Comparison of ENCODE assay signal across 22 mouse cellular contexts in genomic region chr8:78514706-78515105, GRCm38 (mm10). TPM values are rescaled to one million over a fixed set of nuclear protein-coding genes. Genes with fewer than 3 reads are reported as not detected.
DNase-seq lines count a peak whose midpoint lies in the region; ATAC-seq and TF ChIP-seq lines count a peak whose summit lies in the region.
"Had no signal": no experiment of that assay in that cellular context is flagged by ENCODE, and none has a peak within 500 bp of the region (broad histone marks: within the 10 kb centered on the region; RNA-seq: fewer than 3 reads in every experiment).

No protein-coding gene starts in this region.

- H3K27me3 ChIP-seq in E14TG2a.4 (ENCODE audit: insufficient read depth, low read length): no peaks in the 10 kb centered on the region
- H3K27me3 ChIP-seq: embryonic facial prominence, embryonic 12.5 days; Patski had no signal

- peak overlapping the region; percentile 7; the same call in 1 of the 2 replicates for H3K4me3 ChIP-seq in E14TG2a.4 (replicated peaks; ENCODE audit: low read length)
- H3K4me3 ChIP-seq: embryonic facial prominence, embryonic 10.5 days; embryonic facial prominence, embryonic 12.5 days had no signal

- peaks cover 82% of the 10 kb centered on the region for H3K4me1 ChIP-seq in E14TG2a.4 (replicated peaks; ENCODE audit: low read depth, low read length)

- H3K36me3 ChIP-seq in E14TG2a.4 (ENCODE audit: insufficient read depth, low read length): peaks cover 40% of the 10 kb centered on the region

- peak; percentile 91 for DNase-seq in ES-CJ7 (ENCODE audit: low read depth, low spot score)
- DNase-seq in R1 (ENCODE audit: low read depth, low spot score): peak; percentile 82
- peak; percentile 28 for DNase-seq in gonadal fat pad, adult 2 months (ENCODE audit: low read depth)
- DNase-seq in spleen, postnatal 4 days (ENCODE audit: low spot score in 2 of 2): no peak
- no peak for DNase-seq in ovary, adult 18-20 months (ENCODE audit: low spot score)
- DNase-seq in adrenal gland, postnatal 25 days: no peak
- DNase-seq: adrenal gland, adult 8-10 months; adrenal gland, postnatal 14 days; cerebellum, adult 11 months; cerebellum, adult 18-20 months; cerebellum, adult 8-10 months; cerebellum, postnatal 10 days; cerebellum, postnatal 25 days had no signal

- no peak for TF ChIP-seq CTCF in E14TG2a.4 (conservative IDR thresholded peaks at IDR 0.05; ENCODE audit: low read length)

- no peak for ATAC-seq in megakaryocyte progenitor cell, adult 5-6 weeks (replicated peaks; ENCODE audit: poor library complexity)
- ATAC-seq: activated CD4-positive, CD25-positive, alpha-beta regulatory T cell, adult 4 months; forebrain, embryonic 14.5 days; forebrain, embryonic 16.5 days had no signal

- H3K9me3 ChIP-seq in E14TG2a.4 (ENCODE audit: low read length): 0 out of 2 replicates have a peak, but pooled peaks cover 7% of the 10 kb centered on the region
- H3K9me3 ChIP-seq: embryonic facial prominence, embryonic 10.5 days; embryonic facial prominence, embryonic 12.5 days; G1E had no signal

RNA-seq across cellular contexts. Expression of gene Slc10a7, which starts 5.6 kb away (rescaled TPM):
- polyA plus RNA-seq in gonadal fat pad, adult 2 months (2012; rRNA removed): 14.5 and 18.5 TPM in 2 replicates
- total RNA-seq in megakaryocyte progenitor cell, adult 5-6 weeks (2015): 28.3 and 28.4 TPM in 2 replicates
- total RNA-seq in megakaryocyte progenitor cell, adult 5-6 weeks (2017): 19.9 and 22.7 TPM in 2 replicates
- 20.6 and 22.9 TPM in 2 replicates for total RNA-seq in adrenal gland, postnatal 25 days (2021)

RNA-seq across cellular contexts. Expression of gene Rbmxl1, which starts 6.0 kb away (rescaled TPM):
- 22.7 and 25.5 TPM in 2 replicates for polyA plus RNA-seq in gonadal fat pad, adult 2 months (2012; rRNA removed)
- 223 and 249 TPM in 2 replicates for total RNA-seq in megakaryocyte progenitor cell, adult 5-6 weeks (2015)
- total RNA-seq in megakaryocyte progenitor cell, adult 5-6 weeks (2017): 185 and 207 TPM in 2 replicates
- 49.8 and 52.9 TPM in 2 replicates for total RNA-seq in adrenal gland, postnatal 25 days (2021)

Comparison
In these comparisons a context has a peak if more than half of its experiments do, and no peak if none do; other contexts are left out.
1. DNase-seq: peak in ES-CJ7 (single experiment), R1 (single experiment) and gonadal fat pad, adult 2 months (single experiment); none in spleen, postnatal 4 days (0 of 2), ovary, adult 18-20 months (single experiment) and adrenal gland, postnatal 25 days (single experiment).